Mouse (Mus musculus) C2C12 (cell line): ENCODE results near the gene Gm45711. TPM values are rescaled to one million over a fixed set of nuclear protein-coding genes. Genes with fewer than 3 reads are reported as not detected.
"Not testable (repeated sequence)": the region's sequence is repeated elsewhere in the genome, so short reads cannot be mapped to it uniquely, and the experiment has no call there.

Experiments used
- H3K27me3 ChIP-seq: one replicate; pipeline ENCODE4 v1.6.1; 2011; ENCODE audit not compliant: control insufficient read depth, insufficient read depth, insufficient read length
- H3K36me3 ChIP-seq: one replicate; pipeline ENCODE4 v1.6.1; 2011; ENCODE audit not compliant: control insufficient read depth, insufficient read depth
- H3K4me3 ChIP-seq: one replicate; pipeline ENCODE4 v1.5.1; 2011; ENCODE audit warnings: mild to moderate bottlenecking, control low read depth; ENCODE audit not compliant: poor library complexity, insufficient read depth, severe bottlenecking
- H3K79me2 ChIP-seq: one replicate; pipeline ENCODE4 v1.6.1; 2011; ENCODE audit not compliant: control insufficient read depth, insufficient read depth
- H3K79me3 ChIP-seq: one replicate; pipeline ENCODE4 v1.6.1; 2011; ENCODE audit warnings: low read depth, control low read depth
- H3ac ChIP-seq: one replicate; pipeline ENCODE3; 2011; ENCODE audit warnings: low read depth; ENCODE audit not compliant: control insufficient read depth, insufficient read length
- CEBPB ChIP-seq: IDR thresholded peaks from one replicate; pipeline ENCODE4 v1.6.1; 2011; ENCODE audit warnings: low read depth, mild to moderate bottlenecking, control low read depth, moderate library complexity
- CTCF ChIP-seq: IDR thresholded peaks from one replicate; pipeline ENCODE4 v1.5.1; 2011; ENCODE audit not compliant: control insufficient read depth, insufficient read depth, insufficient read length
- FOSL1 ChIP-seq: IDR thresholded peaks from one replicate; pipeline ENCODE4 v1.8.0; 2011; ENCODE audit warnings: mild to moderate bottlenecking, low read length; ENCODE audit not compliant: poor library complexity, insufficient read depth, severe bottlenecking
- MAX ChIP-seq: IDR thresholded peaks from one replicate; pipeline ENCODE4 v1.6.1; 2011; ENCODE audit warnings: mild to moderate bottlenecking, control low read depth
- MYOD1 ChIP-seq: IDR thresholded peaks from one replicate; pipeline ENCODE4 v1.6.1; 2011; ENCODE audit warnings: low read depth; ENCODE audit not compliant: control insufficient read depth, insufficient read length
- MYOG ChIP-seq: IDR thresholded peaks from one replicate; pipeline ENCODE4 v1.6.1; 2011; ENCODE audit not compliant: control insufficient read depth, insufficient read length; ENCODE audit errors: extremely low read depth
- USF1 ChIP-seq: IDR thresholded peaks from one replicate; pipeline ENCODE4 v1.6.1; 2011; ENCODE audit warnings: low read depth, mild to moderate bottlenecking, control low read depth, moderate library complexity
- polyA plus RNA-seq: library from polyadenylated mRNA; unstranded; fragments of >200 nt; fragmentation: generic; extraction: Trizol; gene quantifications from one replicate; pipeline ENCODE4 v1.2.1, GENCODE M21; 2012; ENCODE audit warnings: missing spikeins

Gm45711 gene
- polyA plus RNA-seq, 1 experiment, result not detected

- TF ChIP-seq FOSL1, result no peak
- TF ChIP-seq MAX, result no peak
- TF ChIP-seq USF1, result no peak
- no peak for TF ChIP-seq MYOD1
- Histone ChIP-seq H3K79me2 (no peaks in the 10 kb centered on the region), H3K4me3 (no peak overlapping the region), H3K79me3 (no peaks in the 10 kb centered on the region), H3ac (no peak overlapping the region), H3K36me3 (no peaks in the 10 kb centered on the region), H3K27me3 (peaks cover 4% of the 10 kb centered on the region)
Observed at GRCm38 (mm10) chr8:104304962-104305361, 4.9 kb downstream of the Gm45711 start.

- H3K27me3 ChIP-seq, H3K79me2 ChIP-seq, H3K79me3 ChIP-seq, H3ac ChIP-seq, H3K4me3 ChIP-seq, H3K36me3 ChIP-seq: not testable (repeated sequence)
Observed at GRCm38 (mm10) chr8:104302536-104302935, 7.3 kb downstream of the Gm45711 start.

DNA sequence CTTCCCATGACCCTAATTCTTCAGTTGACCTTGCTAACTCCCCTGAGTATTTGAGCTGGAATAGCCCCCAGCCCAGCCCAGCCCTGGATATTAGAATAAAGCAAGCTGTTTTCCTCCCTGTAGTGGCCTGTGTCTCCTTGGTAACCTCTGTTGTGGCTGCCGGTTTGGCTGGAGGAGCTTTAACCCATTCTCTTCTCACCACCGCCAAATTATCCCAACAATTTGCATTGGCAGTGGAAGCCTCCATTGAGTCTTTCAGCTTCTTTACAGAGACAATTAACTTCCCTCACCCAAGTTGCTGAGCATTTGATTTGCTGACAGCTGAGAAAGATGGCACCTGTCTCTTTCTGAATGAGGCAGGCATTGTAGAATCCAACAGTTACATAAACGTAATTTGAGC lies 8.3 kb downstream of the Gm45711 start:
- not testable (repeated sequence) for H3K36me3 ChIP-seq, H3ac ChIP-seq, H3K79me3 ChIP-seq, H3K79me2 ChIP-seq, H3K27me3 ChIP-seq, H3K4me3 ChIP-seq

DNA sequence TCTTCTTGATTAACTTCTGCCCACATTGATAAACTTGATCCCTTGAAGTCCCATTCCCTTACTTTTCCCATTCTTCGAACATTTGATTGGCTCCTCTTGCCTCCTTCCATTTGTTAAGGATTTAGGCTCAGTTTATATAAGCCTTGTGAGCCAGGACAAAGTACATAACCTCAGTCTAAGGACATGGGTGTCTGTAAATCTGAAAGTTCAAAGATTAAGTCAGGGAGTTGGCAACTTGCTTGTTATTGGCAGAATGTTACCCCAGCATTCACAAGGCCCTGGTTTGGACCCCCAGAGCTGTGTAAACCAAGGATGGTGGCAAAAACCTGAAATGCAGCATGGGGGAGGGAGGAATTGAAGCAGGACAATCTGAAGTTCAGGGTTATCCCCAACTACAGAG lies 15.5 kb downstream of the Gm45711 start:
- peaks cover 5% of the 10 kb centered on the region for H3K27me3 ChIP-seq
- TF ChIP-seq FOSL1, result no peak
- TF ChIP-seq CTCF, result no peak
- TF ChIP-seq USF1, result no peak
- TF ChIP-seq MAX, result no peak
- TF ChIP-seq MYOD1, result no peak
- no peak for TF ChIP-seq CEBPB
- no peak for TF ChIP-seq MYOG
- no peaks in the 10 kb centered on the region for H3K79me3 ChIP-seq
- no peak overlapping the region for H3K4me3 ChIP-seq
- H3K36me3 ChIP-seq, result no peaks in the 10 kb centered on the region
- H3ac ChIP-seq, result no peak overlapping the region
- no peaks in the 10 kb centered on the region for H3K79me2 ChIP-seq

DNA sequence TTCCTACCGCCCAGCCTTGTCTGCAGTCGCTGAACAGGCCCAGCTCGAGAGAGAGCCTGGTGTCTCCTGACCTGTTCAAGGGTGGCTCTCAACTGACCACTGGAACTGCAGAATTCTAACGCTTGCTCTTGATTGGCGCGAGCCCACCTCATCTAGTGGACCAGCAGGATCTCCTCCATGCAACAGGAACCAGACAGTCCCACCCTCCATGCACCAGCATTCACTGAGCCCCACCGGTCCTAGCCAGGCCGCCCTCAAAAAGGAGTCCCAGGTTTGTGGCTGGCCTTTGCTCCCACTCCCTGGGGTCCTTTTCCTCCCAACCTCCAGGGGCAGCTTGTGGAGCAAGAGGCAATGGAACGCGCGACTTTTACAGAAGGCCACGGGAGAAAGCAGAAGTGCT lies 16.8 kb downstream of the Gm45711 start, which contains the start of gene Cmtm2a:
TSS of gene Cmtm2a (minus strand) at position 101 of the 400 bp plus-strand sequence.
- H3K79me2 ChIP-seq, H3K36me3 ChIP-seq, H3K4me3 ChIP-seq, H3ac ChIP-seq, H3K27me3 ChIP-seq, H3K79me3 ChIP-seq: not testable (repeated sequence)

DNA sequence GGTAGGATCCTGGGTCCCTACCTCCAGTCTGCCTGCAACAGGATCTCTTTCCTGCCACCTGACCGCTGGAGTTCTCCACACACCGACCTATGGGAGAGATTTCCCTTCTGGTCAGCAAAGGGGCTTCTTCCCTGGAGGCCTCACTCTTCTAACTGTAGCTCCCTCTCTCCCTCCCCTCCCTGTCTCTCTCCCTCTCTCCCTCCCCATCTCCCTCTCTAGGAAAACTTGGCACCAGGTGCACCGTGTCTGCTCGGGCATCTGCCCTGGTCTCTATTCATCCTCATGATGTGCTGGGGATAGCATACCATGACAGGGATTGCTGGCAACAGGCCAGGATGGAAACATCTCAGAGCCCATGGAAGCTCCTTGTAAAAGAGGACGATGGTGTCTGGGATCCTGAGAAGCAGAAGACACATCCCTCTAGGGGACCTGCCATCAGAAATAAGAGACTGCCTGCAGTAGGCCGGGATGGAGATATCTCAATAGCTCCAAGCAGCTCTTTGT lies 40.9 kb downstream of the Gm45711 start:
- no peak for TF ChIP-seq CEBPB
- TF ChIP-seq CTCF, result no peak
- TF ChIP-seq FOSL1, result no peak
- no peak for TF ChIP-seq MYOG
- TF ChIP-seq USF1, result no peak
- TF ChIP-seq MAX, result no peak
- TF ChIP-seq MYOD1, result no peak
- H3K79me2 ChIP-seq, result no peaks in the 10 kb centered on the region
- H3K4me3 ChIP-seq, result no peak overlapping the region
- no peak overlapping the region for H3ac ChIP-seq
- no peaks in the 10 kb centered on the region for H3K79me3 ChIP-seq
- no peaks in the 10 kb centered on the region for H3K27me3 ChIP-seq
- H3K36me3 ChIP-seq, result no peaks in the 10 kb centered on the region

DNA sequence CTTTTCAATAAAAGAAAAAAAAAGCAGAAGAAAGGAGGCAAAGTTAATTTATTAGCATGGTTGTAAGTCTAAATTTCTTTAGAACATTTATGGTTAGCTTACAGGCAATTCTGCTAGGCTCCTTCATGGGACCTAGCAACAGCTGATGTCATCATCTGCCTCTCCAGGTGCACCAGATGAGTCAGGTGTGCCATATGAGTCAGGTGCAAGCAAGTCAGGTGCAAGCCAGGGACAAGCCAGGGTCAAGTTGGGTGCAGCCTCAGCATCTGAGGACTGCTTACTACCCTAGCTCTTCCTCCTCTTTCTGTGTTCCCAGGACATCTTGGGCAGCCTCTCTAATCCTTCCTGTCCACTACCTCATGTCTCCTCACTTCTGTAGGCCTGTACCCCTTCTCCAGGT lies 41.5 kb downstream of the Gm45711 start:
- H3K4me3 ChIP-seq, result no peak overlapping the region
- no peaks in the 10 kb centered on the region for H3K79me3 ChIP-seq
- H3K36me3 ChIP-seq, result peaks cover 3% of the 10 kb centered on the region
- no peaks in the 10 kb centered on the region for H3K27me3 ChIP-seq
- H3ac ChIP-seq, result no peak overlapping the region
- TF ChIP-seq FOSL1, result no peak
- no peak for TF ChIP-seq CEBPB
- TF ChIP-seq CTCF, result no peak
- no peak for TF ChIP-seq MYOG
- no peaks in the 10 kb centered on the region for H3K79me2 ChIP-seq

GRCm38 (mm10) chr8:104264271-104264935 lies 45.5 kb downstream of the Gm45711 start:
- H3K27me3 ChIP-seq, H3K79me3 ChIP-seq, H3K36me3 ChIP-seq, H3K79me2 ChIP-seq, H3ac ChIP-seq, H3K4me3 ChIP-seq: not testable (repeated sequence)

GRCm38 (mm10) chr8:104261802-104262201 lies 48.1 kb downstream of the Gm45711 start:
- H3K4me3 ChIP-seq, H3K79me2 ChIP-seq, H3ac ChIP-seq, H3K79me3 ChIP-seq, H3K27me3 ChIP-seq: not testable (repeated sequence)
- H3K36me3 ChIP-seq, result peaks cover 26% of the 10 kb centered on the region
